Mouse (Mus musculus): Measurements from ENCODE around the gene Zfp871. TPM values are rescaled to one million over a fixed set of nuclear protein-coding genes. Genes with fewer than 3 reads are reported as not detected.

The Zfp871 gene
- polyA plus RNA-seq, 1 experiment from 2014 or later = 41.3 TPM

GRCm38 (mm10) chr17:32789244-32789643 is 1.2 kb upstream of the Zfp871 start:
- Histone ChIP-seq H3K9ac (ENCODE audit: low read length) (no peak overlapping the region), H3K4me1 (ENCODE audit: control insufficient read depth, insufficient read depth, low read length) (peaks cover 5% of the 10 kb centered on the region; the same call in 1 of the 2 replicates), H3K4me3 (ENCODE audit: low read depth, low read length) (no peak overlapping the region), H3K4me2 (ENCODE audit: low read depth) (no peak overlapping the region), H3K27me3 (ENCODE audit: control insufficient read depth, insufficient read depth, low read length) (no peaks in the 10 kb centered on the region), H3K9me3 (ENCODE audit: control insufficient read depth, low read length) (no peaks in the 10 kb centered on the region), H3K27ac (ENCODE audit: low read depth, low read length) (no peak overlapping the region), H3K36me3 (ENCODE audit: control insufficient read depth, insufficient read depth, low read length) (no peaks in the 10 kb centered on the region; the same call in 1 of the 2 replicates)
- ATAC-seq (ENCODE audit: insufficient read depth, low FRiP score, low TSS enrichment) (no peak), DNase-seq (ENCODE audit: low spot score) (no peak)
- 82% methylated on average over 8 of the region's 8 CpGs for WGBS

DNA sequence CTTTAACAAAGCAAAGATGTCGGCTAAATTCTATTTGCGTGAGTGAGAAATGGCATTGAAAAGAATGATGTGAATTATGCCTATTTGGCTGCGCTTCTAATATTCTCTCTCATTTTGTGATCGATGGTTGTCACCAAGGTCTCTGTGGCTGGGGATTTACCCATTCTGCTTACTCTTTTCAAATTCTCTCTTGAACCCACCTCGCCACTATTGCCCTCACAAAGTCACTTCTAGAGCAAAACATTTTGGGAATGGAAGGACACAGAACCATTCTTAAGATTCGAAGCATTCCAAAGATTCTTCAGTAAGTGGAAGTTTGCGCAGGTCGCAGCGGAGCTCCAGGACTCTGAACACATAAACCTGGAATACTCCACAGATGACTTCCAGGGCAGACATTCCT is 489 bp upstream of the Zfp871 start:
- no peak overlapping the region for H3K27ac ChIP-seq (ENCODE audit: low read depth, low read length)

GRCm38 (mm10) chr17:32787436-32788093 is 522 bp downstream of the Zfp871 start:
- WGBS = under 1% methylated on average over 31 of the region's 31 CpGs
- Histone ChIP-seq H3K9ac (ENCODE audit: low read length) (peak overlapping the region; percentile 95), H3K4me1 (ENCODE audit: control insufficient read depth, insufficient read depth, low read length) (peaks cover 5% of the 10 kb centered on the region; the same call in 1 of the 2 replicates), H3K9me3 (ENCODE audit: control insufficient read depth, low read length) (no peaks in the 10 kb centered on the region), H3K27me3 (ENCODE audit: control insufficient read depth, insufficient read depth, low read length) (no peaks in the 10 kb centered on the region), H3K4me3 (ENCODE audit: low read depth, low read length) (peak overlapping the region; percentile 87), H3K36me3 (ENCODE audit: control insufficient read depth, insufficient read depth, low read length) (peaks cover 7% of the 10 kb centered on the region), H3K4me2 (ENCODE audit: low read depth) (peak overlapping the region; percentile 51), H3K27ac (ENCODE audit: low read depth, low read length) (peak overlapping the region; percentile 87)
- peak; percentile 82 for ATAC-seq (ENCODE audit: insufficient read depth, low FRiP score, low TSS enrichment)
- DNase-seq (ENCODE audit: low spot score) = no peak

More for the DNA sequence above, 489 bp upstream of the Zfp871 start:
- 12% methylated on average over 9 of the region's 9 CpGs for WGBS
- no peak for ATAC-seq (ENCODE audit: insufficient read depth, low FRiP score, low TSS enrichment)
- Histone ChIP-seq H3K9ac (ENCODE audit: low read length) (peak overlapping the region; percentile 41; the same call in 1 of the 2 replicates), H3K36me3 (ENCODE audit: control insufficient read depth, insufficient read depth, low read length) (peaks cover 5% of the 10 kb centered on the region), H3K27me3 (ENCODE audit: control insufficient read depth, insufficient read depth, low read length) (no peaks in the 10 kb centered on the region), H3K4me3 (ENCODE audit: low read depth, low read length) (peak overlapping the region; percentile 87), H3K9me3 (ENCODE audit: control insufficient read depth, low read length) (no peaks in the 10 kb centered on the region), H3K4me2 (ENCODE audit: low read depth) (peak overlapping the region; percentile 54), H3K4me1 (ENCODE audit: control insufficient read depth, insufficient read depth, low read length) (peaks cover 5% of the 10 kb centered on the region; the same call in 1 of the 2 replicates)
- no peak for DNase-seq (ENCODE audit: low spot score)

- Histone ChIP-seq H3K4me1 (ENCODE audit: control insufficient read depth, insufficient read depth, low read length) (peaks cover 5% of the 10 kb centered on the region; the same call in 1 of the 2 replicates), H3K27ac (ENCODE audit: low read depth, low read length) (no peak overlapping the region), H3K4me3 (ENCODE audit: low read depth, low read length) (peak overlapping the region; percentile 87), H3K27me3 (ENCODE audit: control insufficient read depth, insufficient read depth, low read length) (no peaks in the 10 kb centered on the region), H3K9me3 (ENCODE audit: control insufficient read depth, low read length) (no peaks in the 10 kb centered on the region), H3K36me3 (ENCODE audit: control insufficient read depth, insufficient read depth, low read length) (peaks cover 7% of the 10 kb centered on the region), H3K9ac (ENCODE audit: low read length) (no peak overlapping the region; the same call in 1 of the 2 replicates), H3K4me2 (ENCODE audit: low read depth) (peak overlapping the region; percentile 51)
- ATAC-seq (ENCODE audit: insufficient read depth, low FRiP score, low TSS enrichment) (no peak), DNase-seq (ENCODE audit: low spot score) (no peak)
- WGBS = 80% methylated on average over 6 of the region's 6 CpGs
Measured at GRCm38 (mm10) chr17:32786944-32787343, 1.1 kb downstream of the Zfp871 start.

GRCm38 (mm10) chr17:32785656-32786055 is 2.4 kb downstream of the Zfp871 start:
- Histone ChIP-seq H3K27me3 (ENCODE audit: control insufficient read depth, insufficient read depth, low read length) (no peaks in the 10 kb centered on the region), H3K27ac (ENCODE audit: low read depth, low read length) (no peak overlapping the region), H3K4me2 (ENCODE audit: low read depth) (no peak overlapping the region), H3K36me3 (ENCODE audit: control insufficient read depth, insufficient read depth, low read length) (peaks cover 7% of the 10 kb centered on the region), H3K4me3 (ENCODE audit: low read depth, low read length) (no peak overlapping the region), H3K9ac (ENCODE audit: low read length) (no peak overlapping the region), H3K9me3 (ENCODE audit: control insufficient read depth, low read length) (no peaks in the 10 kb centered on the region), H3K4me1 (ENCODE audit: control insufficient read depth, insufficient read depth, low read length) (peaks cover 5% of the 10 kb centered on the region; the same call in 1 of the 2 replicates)
- DNase-seq (ENCODE audit: low spot score) = no peak
- 94% methylated on average over 3 of the region's 3 CpGs for WGBS
- ATAC-seq (ENCODE audit: insufficient read depth, low FRiP score, low TSS enrichment) = no peak

GRCm38 (mm10) chr17:32777564-32777963 is 10.5 kb downstream of the Zfp871 start:
- Histone ChIP-seq H3K9ac (ENCODE audit: low read length) (no peak overlapping the region), H3K36me3 (ENCODE audit: control insufficient read depth, insufficient read depth, low read length) (peaks cover 20% of the 10 kb centered on the region), H3K27me3 (ENCODE audit: control insufficient read depth, insufficient read depth, low read length) (no peaks in the 10 kb centered on the region), H3K9me3 (ENCODE audit: control insufficient read depth, low read length) (no peaks in the 10 kb centered on the region), H3K4me1 (ENCODE audit: control insufficient read depth, insufficient read depth, low read length) (no peaks in the 10 kb centered on the region), H3K4me3 (ENCODE audit: low read depth, low read length) (no peak overlapping the region), H3K27ac (ENCODE audit: low read depth, low read length) (no peak overlapping the region), H3K4me2 (ENCODE audit: low read depth) (no peak overlapping the region)
- no peak for DNase-seq (ENCODE audit: low spot score)
- WGBS = 98% methylated on average over 3 of the region's 3 CpGs
- no peak for ATAC-seq (ENCODE audit: insufficient read depth, low FRiP score, low TSS enrichment)

- no peaks in the 10 kb centered on the region for H3K27me3 ChIP-seq (ENCODE audit: control insufficient read depth, insufficient read depth, low read length)
- peaks cover 2% of the 10 kb centered on the region; the same call in 1 of the 2 replicates for H3K9me3 ChIP-seq (ENCODE audit: control insufficient read depth, low read length)
- H3K4me3 ChIP-seq (ENCODE audit: low read depth, low read length) = no peak overlapping the region
- DNase-seq (ENCODE audit: low spot score) (no peak), ATAC-seq (ENCODE audit: insufficient read depth, low FRiP score, low TSS enrichment) (no peak)
- 81% methylated on average over 1 of the region's 1 CpGs for WGBS
- peaks cover 35% of the 10 kb centered on the region for H3K36me3 ChIP-seq (ENCODE audit: control insufficient read depth, insufficient read depth, low read length)
- no peak overlapping the region for H3K9ac ChIP-seq (ENCODE audit: low read length)
- H3K27ac ChIP-seq (ENCODE audit: low read depth, low read length) = no peak overlapping the region
- H3K4me2 ChIP-seq (ENCODE audit: low read depth) = no peak overlapping the region
- no peaks in the 10 kb centered on the region for H3K4me1 ChIP-seq (ENCODE audit: control insufficient read depth, insufficient read depth, low read length)
Measured at GRCm38 (mm10) chr17:32771213-32771612, 16.9 kb downstream of the Zfp871 start.

DNA sequence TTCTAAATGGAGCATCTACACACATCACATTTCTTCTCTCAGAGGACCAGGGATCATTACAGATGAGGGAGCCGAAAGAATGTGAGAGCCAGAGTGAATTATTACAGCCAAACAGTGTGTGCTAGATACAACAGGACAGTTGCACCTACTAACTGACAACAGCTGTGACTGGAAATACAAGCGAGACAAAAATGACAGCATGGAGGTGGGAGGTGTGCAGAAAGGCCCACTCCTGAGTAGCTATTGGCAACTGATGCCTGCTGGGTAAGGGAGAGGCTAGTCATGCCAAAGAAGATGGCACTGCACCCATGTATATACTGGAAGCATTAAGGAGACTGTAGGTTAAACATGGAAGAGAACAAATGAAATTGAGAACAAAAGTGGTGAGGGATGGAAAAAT is 21.7 kb downstream of the Zfp871 start:
- Histone ChIP-seq H3K4me2 (ENCODE audit: low read depth) (no peak overlapping the region), H3K9ac (ENCODE audit: low read length) (no peak overlapping the region), H3K36me3 (ENCODE audit: control insufficient read depth, insufficient read depth, low read length) (peaks cover 29% of the 10 kb centered on the region), H3K4me3 (ENCODE audit: low read depth, low read length) (no peak overlapping the region), H3K27me3 (ENCODE audit: control insufficient read depth, insufficient read depth, low read length) (no peaks in the 10 kb centered on the region), H3K9me3 (ENCODE audit: control insufficient read depth, low read length) (peaks cover 4% of the 10 kb centered on the region; the same call in 1 of the 2 replicates), H3K4me1 (ENCODE audit: control insufficient read depth, insufficient read depth, low read length) (no peaks in the 10 kb centered on the region), H3K27ac (ENCODE audit: low read depth, low read length) (no peak overlapping the region)
- WGBS = 93% methylated on average over 2 of the region's 2 CpGs
- ATAC-seq (ENCODE audit: insufficient read depth, low FRiP score, low TSS enrichment) (no peak), DNase-seq (ENCODE audit: low spot score) (no peak)

- no peaks in the 10 kb centered on the region for H3K9me3 ChIP-seq (ENCODE audit: control insufficient read depth, low read length)
- no peaks in the 10 kb centered on the region for H3K36me3 ChIP-seq (ENCODE audit: control insufficient read depth, insufficient read depth, low read length)
- H3K27ac ChIP-seq (ENCODE audit: low read depth, low read length) = no peak overlapping the region
- H3K4me3 ChIP-seq (ENCODE audit: low read depth, low read length) = no peak overlapping the region
- H3K27me3 ChIP-seq (ENCODE audit: control insufficient read depth, insufficient read depth, low read length) = no peaks in the 10 kb centered on the region
- 73% methylated on average over 5 of the region's 5 CpGs for WGBS
- no peak overlapping the region for H3K4me2 ChIP-seq (ENCODE audit: low read depth)
- no peak overlapping the region for H3K9ac ChIP-seq (ENCODE audit: low read length)
- no peaks in the 10 kb centered on the region for H3K4me1 ChIP-seq (ENCODE audit: control insufficient read depth, insufficient read depth, low read length)
- DNase-seq (ENCODE audit: low spot score) (no peak), ATAC-seq (ENCODE audit: insufficient read depth, low FRiP score, low TSS enrichment) (no peak)
Measured at GRCm38 (mm10) chr17:32757331-32757730, 30.8 kb downstream of the Zfp871 start.

Data from neural tube, embryonic 11.5 days (tissue).